Mouse (Mus musculus): ENCODE measurements around the gene Cyp2c39.
"Not testable (repeated sequence)": the region's sequence is repeated elsewhere in the genome, so short reads cannot be mapped to it uniquely, and the experiment has no call there.

Gene Cyp2c39

DNA sequence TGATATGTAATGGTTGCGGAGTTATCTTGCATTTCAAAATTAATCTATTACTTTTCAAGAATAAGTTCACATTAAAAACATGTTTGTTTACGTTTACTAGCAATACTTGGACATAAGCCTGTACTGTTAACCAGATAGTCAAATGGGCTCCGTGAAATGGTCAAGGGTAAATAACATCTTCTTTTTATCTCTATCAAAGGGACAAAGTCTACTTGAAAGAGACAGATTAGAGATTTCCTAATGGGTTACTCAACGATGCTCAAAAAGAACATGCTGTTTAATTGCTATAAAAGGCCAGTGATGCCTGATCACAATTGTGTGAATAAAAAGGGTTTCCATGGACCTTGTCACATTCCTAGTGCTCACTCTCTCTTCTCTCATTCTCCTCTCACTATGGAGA, at the start of gene Cyp2c39:
Cyp2c39 (plus strand) TSS at position 329 of the 400 bp plus-strand sequence.
- DNase-seq (ENCODE audit: low read depth, low spot score), result no peak

- DNase-seq (ENCODE audit: low read depth, low spot score), result no peak
Measured at GRCm38 (mm10) chr19:39462941-39463340, 47.7 kb upstream of the Cyp2c39 start, which contains the start of gene Cyp2c38. Gene Cyp2c38, minus strand, starts transcription at chr19:39463075.

DNA sequence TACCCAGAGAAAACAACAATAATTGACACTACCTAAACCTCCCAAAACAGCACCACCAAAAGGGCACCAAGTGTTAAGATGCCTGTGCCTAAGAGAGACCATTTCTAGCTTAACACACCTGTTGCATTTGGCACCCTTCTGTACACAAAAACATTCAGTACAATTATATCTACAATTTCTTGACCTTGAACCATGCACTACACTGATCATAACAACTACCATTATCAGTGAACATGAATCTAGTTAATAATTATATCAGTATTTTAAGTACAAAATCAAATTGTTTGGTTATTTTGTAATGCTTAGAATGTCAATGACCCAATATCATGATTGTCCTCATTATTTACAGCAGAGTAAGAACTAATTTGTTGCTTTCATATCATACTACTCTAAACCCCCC, 46.7 kb upstream of the Cyp2c39 start:
- no peak for DNase-seq (ENCODE audit: low read depth, low spot score)

GRCm38 (mm10) chr19:39483961-39484360, 26.7 kb upstream of the Cyp2c39 start:
- not testable (repeated sequence) for DNase-seq (ENCODE audit: low read depth, low spot score)

DNA sequence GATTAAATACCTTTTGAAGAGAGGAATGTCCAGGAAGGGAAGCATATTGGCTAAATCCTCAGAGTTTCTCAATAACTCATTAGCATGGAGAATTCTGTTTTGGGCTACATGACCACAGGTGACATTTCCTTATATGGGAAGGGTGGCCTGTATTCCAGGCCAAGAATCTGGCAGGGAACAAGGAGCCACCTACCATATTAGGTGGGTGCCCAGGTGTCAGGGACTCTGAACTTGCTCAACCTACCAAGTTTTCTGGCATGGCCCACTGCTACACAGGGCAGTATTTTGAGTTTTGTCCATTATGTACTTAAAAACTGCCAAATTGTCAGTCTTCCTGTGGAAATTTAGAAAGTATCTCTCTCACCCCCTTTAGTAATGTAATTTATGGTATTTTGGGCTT, 4.3 kb upstream of the Cyp2c39 start:
- DNase-seq (ENCODE audit: low read depth, low spot score), result no peak

DNA sequence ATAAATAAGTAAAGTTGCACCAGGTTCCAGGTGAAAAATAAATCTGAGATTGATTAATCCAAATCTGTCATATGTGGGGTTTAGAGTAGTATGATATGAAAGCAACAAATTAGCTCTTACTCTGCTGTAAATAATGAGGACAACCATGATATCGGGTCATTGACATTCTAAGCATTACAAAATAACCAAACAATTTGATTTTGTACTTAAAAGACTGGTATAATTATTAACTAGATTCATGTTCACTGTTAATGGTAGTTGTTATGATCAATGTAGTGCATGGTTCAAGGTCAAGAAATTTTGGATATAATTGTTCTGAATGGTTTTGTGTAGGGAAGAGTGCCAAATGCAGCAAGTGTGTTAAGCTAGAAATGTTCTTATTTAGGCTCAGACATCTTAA, 1.1 kb upstream of the Cyp2c39 start:
- no peak for DNase-seq (ENCODE audit: low read depth, low spot score)

All from forelimb bud, embryonic 11.5 days (tissue).